Mouse (Mus musculus) CD4-positive naive resting alpha-beta T cell, adult 57 days (primary cell): ENCODE data around the gene Hmx2. TPM values are rescaled to one million over a fixed set of nuclear protein-coding genes. Genes with fewer than 3 reads are reported as not detected.

Experiments
- total RNA-seq: library from RNA; stranded (reverse); gene quantifications from one replicate; pipeline ENCODE4 v1.2.4, GENCODE M21; 2023

Hmx2 gene
- total RNA-seq = not detected

DNA sequence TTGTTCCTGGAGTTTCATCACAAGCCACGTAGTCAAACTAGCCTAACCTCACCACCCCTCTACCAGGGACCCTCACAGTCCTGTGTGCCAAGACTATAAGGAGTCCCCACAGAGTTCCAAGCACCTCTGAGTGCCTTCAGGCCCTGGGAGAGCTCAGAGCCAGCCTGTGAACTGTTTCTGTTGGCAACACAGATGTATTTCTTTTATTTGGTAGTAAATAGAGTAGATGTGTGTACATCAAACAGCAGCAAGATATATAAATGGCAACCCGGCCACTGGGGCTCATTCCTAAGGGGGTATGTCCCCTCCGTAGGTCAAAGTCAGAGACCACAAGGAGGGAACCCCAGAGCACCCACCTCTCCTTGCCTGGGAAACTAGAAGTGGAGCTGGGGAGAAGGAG lies at the start of gene Hmx2:
TSS of gene Hmx2 (plus strand) at position 301 of the 400 bp plus-strand sequence.

DNA sequence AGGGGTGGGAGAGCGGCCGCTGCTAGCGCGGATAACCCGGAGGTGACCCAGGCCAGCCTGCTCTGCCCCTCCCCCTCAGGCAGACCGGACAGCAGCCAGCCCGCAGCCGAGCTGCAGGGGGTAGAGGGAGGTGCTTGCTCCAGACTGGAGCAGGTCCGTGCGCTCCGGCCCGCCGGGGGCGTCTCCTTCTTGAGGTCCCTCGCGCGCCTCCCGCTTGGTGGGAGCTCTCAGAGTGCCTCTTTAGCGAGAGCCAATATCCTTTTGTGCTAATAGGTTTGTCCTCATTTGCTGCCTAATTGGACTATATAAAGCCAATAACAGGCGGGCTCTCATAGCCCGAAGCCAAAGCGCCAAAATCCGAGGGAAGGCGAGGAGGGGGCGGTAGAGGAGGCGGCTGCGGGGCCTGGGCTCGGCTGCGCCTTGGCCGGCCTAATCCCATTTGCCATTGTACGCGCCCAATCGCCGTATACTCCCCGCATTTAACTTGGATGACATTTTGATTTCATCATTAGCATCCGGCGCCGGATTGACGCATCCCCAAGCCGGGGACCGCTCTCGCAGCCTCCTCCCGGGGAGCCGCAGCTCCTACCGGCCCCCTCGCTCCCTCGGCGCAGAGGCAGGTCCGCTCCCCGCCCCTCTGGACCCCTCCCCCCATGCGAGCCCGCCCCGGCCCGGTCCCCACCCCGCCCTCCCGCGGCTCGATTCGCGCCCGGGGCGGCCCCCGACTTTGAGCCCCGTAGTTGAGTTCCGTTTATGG lies 6.3 kb upstream of the Hmx2 start, which contains the start of gene Hmx3:
TSS of gene Hmx3 (plus strand) at position 753 of the 757 bp plus-strand sequence.

DNA sequence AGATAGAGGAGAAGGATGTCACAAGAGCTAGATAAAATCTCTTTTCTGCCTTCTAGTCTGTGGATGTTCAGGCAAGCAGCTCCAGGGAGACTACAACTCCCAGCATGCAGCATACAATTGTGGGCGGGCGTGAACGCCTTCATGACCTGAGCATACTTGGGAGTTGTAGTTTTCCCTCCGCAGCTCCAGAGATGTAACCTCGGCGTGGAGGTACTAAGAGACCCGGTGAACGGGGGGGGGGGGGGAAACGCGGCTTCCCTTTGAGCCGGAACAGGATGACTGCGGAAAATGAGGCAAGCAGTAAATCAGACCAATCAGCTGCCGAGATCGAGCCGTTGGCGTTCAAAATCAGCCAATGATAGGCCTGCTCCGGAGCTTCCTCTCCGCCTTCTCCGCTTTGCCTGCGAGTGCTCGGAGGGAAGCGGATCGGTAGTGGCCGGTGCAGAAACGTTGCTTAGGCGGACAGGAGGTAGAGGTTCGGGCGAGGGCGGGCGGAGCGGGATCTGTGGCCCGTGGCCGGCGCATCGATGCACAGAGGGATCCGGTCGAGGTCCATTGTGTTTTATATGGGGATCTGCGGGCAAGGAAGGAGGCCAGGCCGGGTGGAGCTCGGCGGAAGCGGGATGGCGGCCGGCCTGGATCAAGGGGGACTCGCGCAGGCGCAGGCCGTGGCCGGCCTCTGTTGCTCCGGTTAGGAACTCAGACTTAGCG lies 11.6 kb downstream of the Hmx2 start, which contains the start of gene Bub3:
TSS of gene Bub3 (plus strand) at position 237 of the 711 bp plus-strand sequence.

Other genes with a start within 250 kb of the Hmx2 start
- gene Cuzd1, start 226.5 kb upstream of the Hmx2 start, total RNA-seq = not detected
- gene Fam24b, start 219.3 kb upstream of the Hmx2 start, total RNA-seq = not detected
- not detected for gene Fam24a, start 214.9 kb upstream of the Hmx2 start, total RNA-seq
- gene 2310057M21Rik, start 186.0 kb upstream of the Hmx2 start, total RNA-seq = 20.5 TPM
- gene Pstk, start 177.6 kb upstream of the Hmx2 start, total RNA-seq = 37.4 TPM
- gene Ikzf5, start 138.3 kb upstream of the Hmx2 start, total RNA-seq = 67.2 TPM
- gene Acadsb, start 138.2 kb upstream of the Hmx2 start, total RNA-seq = 22.0 TPM
- gene Hmx3, start 5.9 kb upstream of the Hmx2 start, total RNA-seq = not detected
- gene Bub3, start 11.4 kb downstream of the Hmx2 start, total RNA-seq = 50.9 TPM